Mouse (Mus musculus): ENCODE data around the gene Tbl1x.

- TF ChIP-seq POLR2A (IDR thresholded peaks at IDR 0.05; ENCODE audit: borderline replicate concordance, control insufficient read depth, low read depth, low read length) (no peak), CTCF (IDR thresholded peaks at IDR 0.05; ENCODE audit: control insufficient read depth, insufficient read depth, low read length) (no peak)
These were observed 41.3 kb downstream of the Tbl1x start for GRCm38 (mm10) chrX:77552088-77552487.

All from bone marrow, adult 2 months (tissue).